Mouse (Mus musculus): Measurements from ENCODE around the gene Snai1. TPM values are rescaled to one million over a fixed set of nuclear protein-coding genes. Genes with fewer than 3 reads are reported as not detected.
A peak's percentile ranks its signal among the peaks of the same experiment; 100 is the strongest.

Gene Snai1
- polyA plus RNA-seq, 1 experiment: 13.2 TPM

DNA sequence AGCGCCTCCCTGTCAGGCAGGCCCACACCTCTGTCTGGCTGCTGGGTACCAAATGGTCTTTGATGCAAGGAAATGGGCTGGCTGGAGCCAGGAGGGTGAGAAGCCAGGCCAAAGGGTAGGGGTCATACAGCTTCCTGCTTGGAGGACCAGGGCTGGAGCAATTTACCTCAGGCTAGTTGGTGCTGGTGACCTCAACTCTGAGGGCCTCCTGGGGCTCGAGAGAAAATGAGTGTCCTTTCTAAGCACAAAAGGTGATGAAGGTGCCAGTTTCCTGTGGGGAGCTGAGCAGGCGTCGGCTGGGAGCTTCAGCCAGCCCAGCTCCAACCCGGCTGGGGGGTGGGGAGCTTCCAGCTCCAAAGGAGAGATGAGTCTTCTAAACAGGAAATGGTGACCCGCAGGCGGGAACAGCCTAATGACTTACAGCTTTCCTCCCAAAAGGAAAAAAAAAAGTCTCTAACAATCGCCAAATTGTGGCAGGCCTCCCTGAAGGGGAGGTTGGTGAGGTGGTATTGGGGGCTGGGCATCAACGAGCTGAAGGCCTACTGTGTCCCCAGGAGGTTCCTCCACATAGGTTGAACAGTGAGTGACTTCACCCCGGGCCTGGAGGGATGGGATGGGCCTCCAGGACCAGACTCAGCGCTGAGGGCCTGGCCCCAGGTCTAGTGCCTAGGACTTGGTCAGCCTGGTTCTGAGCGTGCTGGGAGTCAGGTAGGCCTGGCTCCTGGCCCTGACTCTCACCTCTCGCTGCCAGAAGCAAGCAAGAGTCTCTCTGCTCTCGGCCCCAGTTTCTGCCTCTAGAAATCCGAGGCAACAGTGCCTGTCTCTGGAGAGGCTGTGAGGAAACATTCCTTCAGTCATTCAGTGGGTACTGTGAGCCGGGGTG lies 5.4 kb downstream of the Snai1 start:
- Histone ChIP-seq H3K36me3 (ENCODE audit: control insufficient read depth, insufficient read depth, low read length) (peaks cover 1% of the 10 kb centered on the region; the same call in 1 of the 2 replicates), H3K4me1 (ENCODE audit: control insufficient read depth, insufficient read depth, insufficient read length, low read length) (peaks cover 3% of the 10 kb centered on the region; the same call in 1 of the 2 replicates), H3K27me3 (ENCODE audit: control insufficient read depth, insufficient read depth, low read length) (no peaks in the 10 kb centered on the region), H3K4me3 (ENCODE audit: low read depth, low read length) (no peak overlapping the region), H3K27ac (ENCODE audit: insufficient read depth, low read depth, low read length) (peak overlapping the region; percentile 77)
- TF ChIP-seq CTCF (IDR thresholded peaks at IDR 0.05; ENCODE audit: extremely low read depth, insufficient read length, insufficient replicate concordance, low read depth, low read length) (no peak), POLR2A (IDR thresholded peaks at IDR 0.05; ENCODE audit: low read depth, low read length) (no peak)
- WGBS: 62% methylated on average over 16 of the region's 16 CpGs

DNA sequence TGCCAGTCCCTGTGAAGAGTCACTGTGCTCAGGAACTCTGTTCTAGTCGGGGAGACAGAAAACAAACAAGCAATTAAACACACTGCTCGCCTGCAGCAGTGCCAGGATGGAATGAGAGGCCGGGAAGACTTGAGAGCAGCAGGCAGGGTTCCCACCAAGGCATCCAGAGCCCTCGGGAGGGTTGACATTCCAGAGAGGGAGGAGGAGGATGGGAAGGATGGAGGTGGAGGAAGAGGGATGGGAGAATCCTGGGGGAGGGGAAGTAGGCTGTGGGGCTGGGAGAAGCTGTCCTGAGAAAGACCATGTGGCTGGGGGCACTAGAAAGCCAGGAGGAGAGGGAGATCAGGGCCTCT lies 6.0 kb downstream of the Snai1 start:
- Histone ChIP-seq H3K27ac (ENCODE audit: insufficient read depth, low read depth, low read length) (peak overlapping the region; percentile 77), H3K27me3 (ENCODE audit: control insufficient read depth, insufficient read depth, low read length) (no peaks in the 10 kb centered on the region), H3K4me3 (ENCODE audit: low read depth, low read length) (no peak overlapping the region), H3K36me3 (ENCODE audit: control insufficient read depth, insufficient read depth, low read length) (peaks cover 1% of the 10 kb centered on the region; the same call in 1 of the 2 replicates), H3K4me1 (ENCODE audit: control insufficient read depth, insufficient read depth, insufficient read length, low read length) (peaks cover 3% of the 10 kb centered on the region; the same call in 1 of the 2 replicates)
- WGBS: 29% methylated on average over 4 of the region's 4 CpGs
- TF ChIP-seq POLR2A (IDR thresholded peaks at IDR 0.05; ENCODE audit: low read depth, low read length) (no peak), CTCF (IDR thresholded peaks at IDR 0.05; ENCODE audit: extremely low read depth, insufficient read length, insufficient replicate concordance, low read depth, low read length) (no peak)

DNA sequence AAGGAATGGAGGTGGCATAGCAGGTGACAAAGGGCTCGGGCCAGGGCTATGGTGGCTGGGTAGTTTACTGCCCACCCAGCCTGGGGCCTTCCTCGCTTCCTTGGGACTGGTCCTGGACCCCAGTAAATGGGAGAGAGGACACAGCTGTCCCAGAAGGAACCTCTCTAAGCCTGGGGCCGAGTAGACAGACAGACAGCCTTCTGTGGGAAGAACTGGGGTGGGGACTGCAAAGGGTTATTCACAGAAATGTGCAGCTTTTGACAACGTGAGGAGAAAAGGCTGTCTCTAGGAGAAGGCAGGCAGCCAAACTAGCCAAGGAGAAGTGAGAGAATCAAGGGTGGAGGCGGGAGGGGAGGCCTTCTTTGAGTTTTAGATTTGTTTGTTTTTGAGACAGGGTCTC lies 6.5 kb downstream of the Snai1 start:
- Histone ChIP-seq H3K4me1 (ENCODE audit: control insufficient read depth, insufficient read depth, insufficient read length, low read length) (peaks cover 3% of the 10 kb centered on the region; the same call in 1 of the 2 replicates), H3K4me3 (ENCODE audit: low read depth, low read length) (no peak overlapping the region), H3K27ac (ENCODE audit: insufficient read depth, low read depth, low read length) (peak overlapping the region; percentile 77), H3K36me3 (ENCODE audit: control insufficient read depth, insufficient read depth, low read length) (peaks cover 1% of the 10 kb centered on the region; the same call in 1 of the 2 replicates), H3K27me3 (ENCODE audit: control insufficient read depth, insufficient read depth, low read length) (no peaks in the 10 kb centered on the region)
- WGBS: 67% methylated on average over 5 of the region's 5 CpGs
- no peak for TF ChIP-seq CTCF (IDR thresholded peaks at IDR 0.05; ENCODE audit: extremely low read depth, insufficient read length, insufficient replicate concordance, low read depth, low read length)
- TF ChIP-seq POLR2A (IDR thresholded peaks at IDR 0.05; ENCODE audit: low read depth, low read length): no peak

DNA sequence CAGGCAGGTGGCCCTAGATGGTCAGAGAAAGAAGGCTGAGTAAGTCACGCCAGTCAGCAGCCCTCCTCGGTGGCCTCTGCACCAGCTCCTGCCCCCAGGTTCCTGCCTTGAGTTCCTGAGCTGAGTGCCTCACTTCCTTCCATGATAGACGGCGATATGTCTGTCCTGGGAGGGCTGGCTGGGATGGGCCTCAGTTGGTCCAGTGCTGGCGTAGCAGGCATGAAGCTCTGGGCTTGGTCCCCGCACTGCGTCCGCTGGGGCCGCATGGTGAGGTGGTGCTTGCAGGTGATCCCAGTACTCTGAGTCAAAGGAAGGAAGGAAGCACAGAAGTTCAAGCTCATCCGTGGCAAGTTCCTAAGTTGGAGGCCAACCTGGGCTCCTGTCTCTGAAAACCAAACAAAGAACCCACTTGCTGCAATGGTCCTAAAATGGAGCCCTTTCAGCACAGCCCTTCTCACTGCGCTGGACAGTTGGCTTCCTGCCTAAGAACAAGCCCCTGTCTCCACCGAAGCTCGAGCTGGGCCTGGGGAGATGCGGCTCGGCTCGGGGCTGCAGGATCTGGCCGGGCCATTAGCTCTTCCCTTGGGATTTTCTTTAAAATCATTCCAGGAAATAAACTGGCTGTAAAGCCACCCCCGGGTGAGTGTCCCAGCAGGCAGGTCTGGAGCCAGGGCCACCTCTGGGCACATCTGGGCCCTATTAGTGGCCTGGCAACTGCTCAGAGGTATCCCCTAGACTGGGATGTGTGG lies 8.6 kb downstream of the Snai1 start:
- 82% methylated on average over 18 of the region's 18 CpGs for WGBS
- TF ChIP-seq CTCF (IDR thresholded peaks at IDR 0.05; ENCODE audit: extremely low read depth, insufficient read length, insufficient replicate concordance, low read depth, low read length) (no peak), POLR2A (IDR thresholded peaks at IDR 0.05; ENCODE audit: low read depth, low read length) (no peak)
- Histone ChIP-seq H3K4me3 (ENCODE audit: low read depth, low read length) (no peak overlapping the region), H3K27ac (ENCODE audit: insufficient read depth, low read depth, low read length) (no peak overlapping the region), H3K36me3 (ENCODE audit: control insufficient read depth, insufficient read depth, low read length) (peaks cover 1% of the 10 kb centered on the region; the same call in 1 of the 2 replicates), H3K4me1 (ENCODE audit: control insufficient read depth, insufficient read depth, insufficient read length, low read length) (peaks cover 6% of the 10 kb centered on the region), H3K27me3 (ENCODE audit: control insufficient read depth, insufficient read depth, low read length) (no peaks in the 10 kb centered on the region)

DNA sequence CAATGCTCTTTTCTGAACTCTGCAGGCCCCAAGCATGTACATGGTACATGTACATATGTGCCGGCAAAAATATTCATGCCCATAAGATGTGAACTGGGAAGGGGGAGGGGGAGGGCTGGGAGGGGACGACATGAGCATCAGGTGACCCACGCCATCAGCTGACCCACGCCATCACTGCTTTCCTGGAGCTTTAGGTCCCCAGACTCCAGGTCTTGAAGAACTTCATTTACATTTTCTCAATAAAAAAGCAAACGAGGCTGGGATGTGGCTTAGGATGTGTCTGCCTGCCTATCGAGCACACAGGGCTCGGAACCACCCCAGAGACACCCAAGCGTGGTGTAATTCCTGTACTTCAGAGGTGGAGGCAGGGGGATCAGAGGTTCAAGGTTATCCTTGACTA lies 9.4 kb downstream of the Snai1 start:
- no peak overlapping the region for H3K4me3 ChIP-seq (ENCODE audit: low read depth, low read length)
- no peak overlapping the region for H3K27ac ChIP-seq (ENCODE audit: insufficient read depth, low read depth, low read length)
- H3K36me3 ChIP-seq (ENCODE audit: control insufficient read depth, insufficient read depth, low read length): no peaks in the 10 kb centered on the region
- peaks cover 6% of the 10 kb centered on the region for H3K4me1 ChIP-seq (ENCODE audit: control insufficient read depth, insufficient read depth, insufficient read length, low read length)
- no peak for TF ChIP-seq POLR2A (IDR thresholded peaks at IDR 0.05; ENCODE audit: low read depth, low read length)
- no peak for TF ChIP-seq CTCF (IDR thresholded peaks at IDR 0.05; ENCODE audit: extremely low read depth, insufficient read length, insufficient replicate concordance, low read depth, low read length)
- 86% methylated on average over 8 of the region's 8 CpGs for WGBS
- no peaks in the 10 kb centered on the region for H3K27me3 ChIP-seq (ENCODE audit: control insufficient read depth, insufficient read depth, low read length)

DNA sequence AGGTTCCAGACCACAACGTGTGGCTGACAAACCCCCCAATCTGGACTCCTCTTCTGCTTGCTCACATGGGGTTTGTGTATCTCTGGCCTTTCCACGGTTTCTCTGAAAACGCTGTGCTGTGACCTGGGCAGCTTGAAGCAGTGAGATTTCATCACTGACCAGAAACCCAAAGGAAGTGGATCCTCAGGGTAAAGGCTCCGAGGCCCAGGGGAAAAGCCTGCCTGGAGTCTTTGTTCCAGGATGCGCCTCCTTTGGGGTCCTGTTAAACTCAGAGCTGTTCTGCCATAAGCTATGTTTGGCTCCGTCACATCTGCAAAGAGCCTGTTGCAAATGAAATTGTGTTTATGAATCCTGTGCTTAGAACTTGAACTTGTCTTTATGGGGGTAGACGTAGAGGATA lies 11.0 kb downstream of the Snai1 start:
- TF ChIP-seq POLR2A (IDR thresholded peaks at IDR 0.05; ENCODE audit: low read depth, low read length): no peak
- no peak for TF ChIP-seq CTCF (IDR thresholded peaks at IDR 0.05; ENCODE audit: extremely low read depth, insufficient read length, insufficient replicate concordance, low read depth, low read length)
- H3K4me1 ChIP-seq (ENCODE audit: control insufficient read depth, insufficient read depth, insufficient read length, low read length): peaks cover 6% of the 10 kb centered on the region
- H3K36me3 ChIP-seq (ENCODE audit: control insufficient read depth, insufficient read depth, low read length): no peaks in the 10 kb centered on the region
- no peak overlapping the region for H3K27ac ChIP-seq (ENCODE audit: insufficient read depth, low read depth, low read length)
- WGBS: 84% methylated on average over 7 of the region's 7 CpGs
- no peak overlapping the region for H3K4me3 ChIP-seq (ENCODE audit: low read depth, low read length)
- no peaks in the 10 kb centered on the region for H3K27me3 ChIP-seq (ENCODE audit: control insufficient read depth, insufficient read depth, low read length)

DNA sequence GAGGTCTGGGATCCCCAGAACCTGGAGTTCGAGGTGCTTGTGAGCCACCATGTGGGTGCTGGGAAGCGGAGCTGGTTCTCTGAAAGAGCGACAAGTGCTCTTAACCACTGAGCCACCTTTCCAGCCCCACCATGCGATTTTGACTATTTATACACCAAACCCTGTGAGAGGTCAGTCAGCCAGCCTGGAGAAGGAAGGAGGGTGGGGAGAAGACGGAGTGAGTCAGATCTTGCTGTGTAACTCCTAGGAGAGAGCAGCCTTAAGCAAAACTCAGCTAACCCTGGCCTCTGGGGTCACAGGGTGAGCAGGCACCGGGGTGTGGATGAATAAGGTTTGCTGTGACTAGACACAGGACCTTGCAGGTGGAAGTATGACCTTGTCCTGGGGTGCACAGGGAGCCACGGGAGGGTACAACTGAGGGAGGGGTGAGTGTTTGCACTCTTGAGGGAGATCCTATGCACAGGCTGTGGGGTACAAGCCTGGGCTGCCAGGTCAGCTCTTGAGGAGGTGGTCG lies 12.4 kb downstream of the Snai1 start:
- H3K36me3 ChIP-seq (ENCODE audit: control insufficient read depth, insufficient read depth, low read length): no peaks in the 10 kb centered on the region
- no peaks in the 10 kb centered on the region for H3K27me3 ChIP-seq (ENCODE audit: control insufficient read depth, insufficient read depth, low read length)
- no peak for TF ChIP-seq POLR2A (IDR thresholded peaks at IDR 0.05; ENCODE audit: low read depth, low read length)
- TF ChIP-seq CTCF (IDR thresholded peaks at IDR 0.05; ENCODE audit: extremely low read depth, insufficient read length, insufficient replicate concordance, low read depth, low read length): no peak
- no peak overlapping the region for H3K27ac ChIP-seq (ENCODE audit: insufficient read depth, low read depth, low read length)
- 74% methylated on average over 8 of the region's 8 CpGs for WGBS
- H3K4me3 ChIP-seq (ENCODE audit: low read depth, low read length): no peak overlapping the region
- H3K4me1 ChIP-seq (ENCODE audit: control insufficient read depth, insufficient read depth, insufficient read length, low read length): peaks cover 6% of the 10 kb centered on the region
